Mouse (Mus musculus): Measurements from ENCODE around the gene Cox17. TPM values are rescaled to one million over a fixed set of nuclear protein-coding genes. Genes with fewer than 3 reads are reported as not detected.
"Not testable (repeated sequence)": the region's sequence is repeated elsewhere in the genome, so short reads cannot be mapped to it uniquely, and the experiment has no call there.

The Cox17 gene
- polyA plus RNA-seq, 1 experiment from 2014 or later, result 88.1 TPM

DNA sequence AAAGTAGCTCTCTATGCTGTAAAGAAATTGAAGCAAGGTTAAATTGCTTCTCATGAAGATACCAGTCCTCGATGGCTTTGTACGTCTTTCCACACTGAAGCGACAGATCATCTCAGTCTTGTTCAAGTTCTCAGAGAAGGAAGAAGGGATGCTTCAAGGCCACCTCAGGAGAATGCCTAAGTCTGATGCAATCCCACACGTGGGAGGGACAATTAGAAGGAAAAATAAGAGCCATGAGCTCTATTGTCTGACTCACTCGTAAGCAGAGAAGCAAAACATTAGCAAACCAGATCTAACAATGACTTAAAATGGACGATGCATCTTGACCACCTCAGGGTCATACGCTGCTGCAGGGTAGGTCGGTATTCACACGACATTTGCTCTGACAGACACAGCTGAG is 28.3 kb upstream of the Cox17 start:
- ATAC-seq (ENCODE audit: low FRiP score, low TSS enrichment) (no peak), DNase-seq (no peak)
- H3K4me1 ChIP-seq (ENCODE audit: control insufficient read depth, insufficient read depth, low read length), result no peaks in the 10 kb centered on the region
- H3K4me2 ChIP-seq (ENCODE audit: low read length), result no peak overlapping the region
- no peaks in the 10 kb centered on the region for H3K9me3 ChIP-seq (ENCODE audit: control insufficient read depth, low read length)
- no peak overlapping the region for H3K9ac ChIP-seq (replicated peaks; ENCODE audit: low read length)
- no peaks in the 10 kb centered on the region for H3K27me3 ChIP-seq (ENCODE audit: control insufficient read depth, insufficient read depth, low read length)
- no peak overlapping the region for H3K27ac ChIP-seq (replicated peaks; ENCODE audit: low read depth, low read length)
- H3K4me3 ChIP-seq (replicated peaks; ENCODE audit: low read depth, low read length), result no peak overlapping the region
- 85% methylated on average over 9 of the region's 9 CpGs for WGBS
- H3K36me3 ChIP-seq (ENCODE audit: control insufficient read depth, insufficient read depth, low read length), result no peaks in the 10 kb centered on the region

DNA sequence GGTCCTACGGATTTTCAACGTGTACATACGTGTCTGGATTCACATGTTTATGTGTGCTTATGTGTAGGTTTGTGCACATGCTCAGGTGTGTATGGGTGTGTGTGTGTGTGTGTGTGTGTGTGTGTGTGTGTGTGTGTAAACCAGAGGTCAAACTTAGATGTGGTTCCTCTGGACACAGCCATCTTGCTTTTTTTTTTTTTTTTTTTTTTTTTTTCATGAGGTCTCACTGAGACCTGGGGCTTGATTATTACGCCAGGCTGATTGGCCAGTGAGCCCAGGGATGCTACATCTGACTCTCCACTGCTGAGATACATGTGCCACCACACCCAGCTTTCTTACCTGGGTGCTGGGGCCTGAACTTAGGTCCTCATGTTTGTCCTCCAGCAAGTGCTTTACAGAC is 27.7 kb upstream of the Cox17 start:
- ATAC-seq (ENCODE audit: low FRiP score, low TSS enrichment), result no peak
- H3K9ac ChIP-seq (replicated peaks; ENCODE audit: low read length), result no peak overlapping the region
- no peak overlapping the region for H3K4me3 ChIP-seq (replicated peaks; ENCODE audit: low read depth, low read length)
- no peaks in the 10 kb centered on the region for H3K36me3 ChIP-seq (ENCODE audit: control insufficient read depth, insufficient read depth, low read length)
- H3K27ac ChIP-seq (replicated peaks; ENCODE audit: low read depth, low read length), result no peak overlapping the region
- DNase-seq, result no peak
- no peak overlapping the region for H3K4me2 ChIP-seq (ENCODE audit: low read length)
- H3K4me1 ChIP-seq (ENCODE audit: control insufficient read depth, insufficient read depth, low read length), result no peaks in the 10 kb centered on the region
- WGBS, result 92% methylated on average over 4 of the region's 4 CpGs
- H3K27me3 ChIP-seq (ENCODE audit: control insufficient read depth, insufficient read depth, low read length), result no peaks in the 10 kb centered on the region
- H3K9me3 ChIP-seq (ENCODE audit: control insufficient read depth, low read length), result no peaks in the 10 kb centered on the region

DNA sequence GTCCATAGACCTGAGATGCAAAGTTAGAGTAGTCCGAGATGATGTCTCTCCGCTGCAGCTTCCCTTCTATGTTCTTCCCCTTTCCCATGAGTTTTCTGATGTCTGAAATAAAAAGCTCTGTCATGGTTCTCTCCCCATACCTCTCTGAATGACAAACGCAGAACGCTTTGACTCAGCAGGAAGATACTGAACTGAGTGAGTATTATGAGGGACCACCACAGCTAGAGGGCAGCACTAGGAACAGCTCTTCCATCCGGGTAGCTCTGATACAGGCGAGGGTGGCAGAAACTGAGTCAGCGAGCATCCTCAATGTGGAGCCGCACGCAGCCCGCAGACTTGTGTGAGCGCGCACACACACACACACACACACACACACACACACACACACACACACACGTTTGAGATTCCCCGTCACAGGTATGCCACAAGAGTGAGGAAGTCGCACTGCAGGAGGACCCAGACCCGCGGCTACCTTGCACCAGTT is 25.3 kb upstream of the Cox17 start:
- Histone ChIP-seq H3K36me3 (ENCODE audit: control insufficient read depth, insufficient read depth, low read length) (no peaks in the 10 kb centered on the region), H3K27ac (replicated peaks; ENCODE audit: low read depth, low read length) (no peak overlapping the region), H3K4me2 (ENCODE audit: low read length) (peak overlapping the region; percentile 48), H3K4me3 (replicated peaks; ENCODE audit: low read depth, low read length) (0 out of 2 replicates have a peak overlapping the region, but pooled peaks have one; percentile 12), H3K9me3 (ENCODE audit: control insufficient read depth, low read length) (no peaks in the 10 kb centered on the region), H3K27me3 (ENCODE audit: control insufficient read depth, insufficient read depth, low read length) (no peaks in the 10 kb centered on the region), H3K9ac (replicated peaks; ENCODE audit: low read length) (no peak overlapping the region), H3K4me1 (ENCODE audit: control insufficient read depth, insufficient read depth, low read length) (no peaks in the 10 kb centered on the region)
- 32% methylated on average over 17 of the region's 17 CpGs for WGBS
- ATAC-seq (ENCODE audit: low FRiP score, low TSS enrichment), result peak; percentile 66
- DNase-seq, result peak; percentile 85

DNA sequence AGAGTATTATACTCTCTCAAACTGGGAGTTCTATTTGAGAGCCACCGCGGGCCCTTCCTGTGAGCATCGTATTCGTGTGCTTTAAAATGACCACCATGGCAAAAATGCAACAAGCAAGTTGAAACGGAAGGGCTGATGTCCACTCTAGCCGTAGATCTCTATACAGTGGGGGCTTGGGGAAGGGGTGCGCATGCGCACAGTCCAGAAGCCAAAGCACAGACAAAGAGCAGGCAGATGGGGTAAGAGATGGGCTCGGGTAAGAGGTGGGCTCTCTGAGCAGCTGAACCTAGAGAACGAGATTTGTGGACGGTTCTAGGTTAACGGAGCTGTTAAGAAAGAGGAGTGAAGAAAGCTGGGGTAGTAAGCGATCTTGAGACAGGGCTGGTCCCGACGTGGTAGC is 22.5 kb upstream of the Cox17 start:
- DNase-seq (no peak), ATAC-seq (ENCODE audit: low FRiP score, low TSS enrichment) (no peak)
- no peaks in the 10 kb centered on the region for H3K27me3 ChIP-seq (ENCODE audit: control insufficient read depth, insufficient read depth, low read length)
- no peak overlapping the region for H3K4me2 ChIP-seq (ENCODE audit: low read length)
- no peak overlapping the region for H3K27ac ChIP-seq (replicated peaks; ENCODE audit: low read depth, low read length)
- H3K4me3 ChIP-seq (replicated peaks; ENCODE audit: low read depth, low read length), result no peak overlapping the region
- H3K9ac ChIP-seq (replicated peaks; ENCODE audit: low read length), result no peak overlapping the region
- WGBS, result 93% methylated on average over 15 of the region's 15 CpGs
- H3K9me3 ChIP-seq (ENCODE audit: control insufficient read depth, low read length), result no peaks in the 10 kb centered on the region
- H3K4me1 ChIP-seq (ENCODE audit: control insufficient read depth, insufficient read depth, low read length), result no peaks in the 10 kb centered on the region
- no peaks in the 10 kb centered on the region for H3K36me3 ChIP-seq (ENCODE audit: control insufficient read depth, insufficient read depth, low read length)

DNA sequence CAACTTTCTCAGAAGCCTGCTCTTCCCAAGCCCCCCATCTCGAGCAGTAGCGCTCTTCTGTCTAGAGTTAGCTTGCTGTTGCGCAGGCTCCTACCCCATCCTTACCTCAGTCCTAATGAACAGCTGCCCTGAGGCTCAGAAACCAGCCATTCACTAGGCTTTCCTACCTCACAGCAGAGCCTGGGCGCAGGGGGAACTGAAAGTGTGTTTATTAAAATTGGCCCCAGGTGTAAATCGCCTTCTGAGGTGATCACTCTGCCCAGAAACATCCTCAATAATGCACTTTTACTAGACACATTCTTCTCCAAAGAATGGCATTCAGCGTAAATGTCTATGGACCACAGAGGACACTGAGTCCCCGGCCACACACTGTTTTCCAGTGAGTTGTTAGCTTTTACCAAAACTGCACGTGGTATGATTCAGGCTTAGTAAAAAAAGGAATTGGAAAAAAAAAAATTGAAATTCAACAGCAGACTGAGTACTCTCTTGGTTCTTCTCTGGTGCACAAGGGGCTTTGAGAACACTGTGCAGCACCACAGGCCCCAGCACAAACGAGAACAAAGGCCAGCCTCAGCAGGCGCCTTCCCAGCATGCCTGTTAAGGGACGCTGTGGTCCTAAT is 19.9 kb upstream of the Cox17 start:
- Histone ChIP-seq H3K9me3 (ENCODE audit: control insufficient read depth, low read length) (no peaks in the 10 kb centered on the region), H3K4me3 (replicated peaks; ENCODE audit: low read depth, low read length) (no peak overlapping the region)

DNA sequence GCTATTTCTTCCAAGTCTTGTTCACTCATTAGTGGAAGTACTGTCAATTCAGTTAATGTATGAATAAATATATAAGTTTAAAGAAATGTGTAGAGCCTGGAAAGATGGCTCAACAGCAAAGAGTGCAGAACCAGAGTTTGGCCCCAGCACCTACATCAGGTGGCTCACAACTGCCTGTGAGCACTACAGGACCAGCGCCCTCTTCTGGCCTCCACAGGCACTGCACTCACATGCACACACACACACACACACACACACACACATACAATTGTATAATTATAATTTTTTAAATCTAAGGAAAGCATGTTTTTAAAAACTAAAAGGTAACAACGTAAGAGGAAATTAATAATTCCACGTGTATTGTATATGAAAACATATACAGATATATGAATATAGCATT is 17.5 kb upstream of the Cox17 start:
- Histone ChIP-seq H3K4me2 (ENCODE audit: low read length) (no peak overlapping the region), H3K27ac (replicated peaks; ENCODE audit: low read depth, low read length) (no peak overlapping the region), H3K9ac (replicated peaks; ENCODE audit: low read length) (no peak overlapping the region), H3K4me1 (ENCODE audit: control insufficient read depth, insufficient read depth, low read length) (no peaks in the 10 kb centered on the region), H3K36me3 (ENCODE audit: control insufficient read depth, insufficient read depth, low read length) (no peaks in the 10 kb centered on the region), H3K9me3 (ENCODE audit: control insufficient read depth, low read length) (no peaks in the 10 kb centered on the region), H3K27me3 (ENCODE audit: control insufficient read depth, insufficient read depth, low read length) (no peaks in the 10 kb centered on the region), H3K4me3 (replicated peaks; ENCODE audit: low read depth, low read length) (no peak overlapping the region)
- WGBS, result 83% methylated on average over 3 of the region's 3 CpGs
- DNase-seq (no peak), ATAC-seq (ENCODE audit: low FRiP score, low TSS enrichment) (no peak)

More for the DNA sequence above, 19.9 kb upstream of the Cox17 start:
- no peak overlapping the region for H3K27ac ChIP-seq (replicated peaks; ENCODE audit: low read depth, low read length)
- no peak overlapping the region for H3K4me2 ChIP-seq (ENCODE audit: low read length)
- ATAC-seq (ENCODE audit: low FRiP score, low TSS enrichment) (no peak), DNase-seq (no peak)
- no peaks in the 10 kb centered on the region for H3K4me1 ChIP-seq (ENCODE audit: control insufficient read depth, insufficient read depth, low read length)
- no peak overlapping the region for H3K9ac ChIP-seq (replicated peaks; ENCODE audit: low read length)
- no peaks in the 10 kb centered on the region for H3K27me3 ChIP-seq (ENCODE audit: control insufficient read depth, insufficient read depth, low read length)
- H3K36me3 ChIP-seq (ENCODE audit: control insufficient read depth, insufficient read depth, low read length), result no peaks in the 10 kb centered on the region
- WGBS, result 77% methylated on average over 11 of the region's 11 CpGs

DNA sequence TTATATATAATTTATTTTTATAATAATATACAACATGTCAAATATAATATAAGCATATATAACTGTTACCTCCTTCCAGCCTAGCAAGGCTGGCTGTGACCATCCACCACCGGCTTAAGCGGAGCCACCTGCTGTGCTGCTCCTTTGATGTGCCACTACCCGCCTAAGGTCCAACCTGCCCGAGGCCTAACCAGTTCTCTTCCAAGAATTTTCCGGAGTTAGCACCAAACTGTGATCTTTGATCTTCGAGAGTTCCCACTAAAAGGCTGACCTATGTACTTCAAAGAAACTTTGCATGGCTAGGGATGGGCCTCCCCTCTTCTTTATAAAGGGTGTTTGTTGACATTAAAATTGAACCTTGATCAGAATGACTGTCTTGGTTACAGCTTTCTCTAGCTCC is 12.4 kb upstream of the Cox17 start:
- no peaks in the 10 kb centered on the region for H3K36me3 ChIP-seq (ENCODE audit: control insufficient read depth, insufficient read depth, low read length)
- H3K27me3 ChIP-seq (ENCODE audit: control insufficient read depth, insufficient read depth, low read length), result no peaks in the 10 kb centered on the region
- H3K9me3 ChIP-seq (ENCODE audit: control insufficient read depth, low read length), result no peaks in the 10 kb centered on the region
- no peak overlapping the region for H3K4me3 ChIP-seq (replicated peaks; ENCODE audit: low read depth, low read length)
- 37% methylated on average over 6 of the region's 6 CpGs for WGBS
- no peak for DNase-seq
- H3K27ac ChIP-seq (replicated peaks; ENCODE audit: low read depth, low read length), result no peak overlapping the region
- no peak for ATAC-seq (ENCODE audit: low FRiP score, low TSS enrichment)
- H3K4me2 ChIP-seq (ENCODE audit: low read length), result no peak overlapping the region
- H3K9ac ChIP-seq (replicated peaks; ENCODE audit: low read length), result no peak overlapping the region
- no peaks in the 10 kb centered on the region for H3K4me1 ChIP-seq (ENCODE audit: control insufficient read depth, insufficient read depth, low read length)

DNA sequence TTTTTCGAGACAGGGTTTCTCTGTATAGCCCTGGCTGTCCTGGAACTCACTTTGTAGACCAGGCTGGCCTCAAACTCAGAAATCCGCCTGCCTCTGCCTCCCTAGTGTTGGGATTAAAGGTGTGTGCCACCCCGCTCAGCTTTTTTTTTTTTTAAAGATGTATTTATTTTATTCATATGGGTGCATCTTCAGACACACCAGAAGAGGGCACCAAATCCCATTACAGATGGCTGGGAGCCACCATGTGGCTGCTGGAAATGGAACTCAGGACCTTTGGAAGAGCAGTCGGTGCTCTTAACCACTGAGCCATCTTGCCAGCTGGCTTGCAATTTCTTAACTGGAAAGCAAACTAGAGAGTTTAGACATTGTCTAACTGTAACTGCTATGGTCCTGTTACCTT is 8.7 kb upstream of the Cox17 start:
- H3K4me2 ChIP-seq (ENCODE audit: low read length); H3K4me3 ChIP-seq (replicated peaks; ENCODE audit: low read depth, low read length); H3K27ac ChIP-seq (replicated peaks; ENCODE audit: low read depth, low read length); DNase-seq; H3K4me1 ChIP-seq (ENCODE audit: control insufficient read depth, insufficient read depth, low read length); H3K9ac ChIP-seq (replicated peaks; ENCODE audit: low read length); H3K9me3 ChIP-seq (ENCODE audit: control insufficient read depth, low read length); H3K27me3 ChIP-seq (ENCODE audit: control insufficient read depth, insufficient read depth, low read length); H3K36me3 ChIP-seq (ENCODE audit: control insufficient read depth, insufficient read depth, low read length); ATAC-seq (ENCODE audit: low FRiP score, low TSS enrichment): not testable (repeated sequence)
- WGBS, result 91% methylated on average over 4 of the region's 4 CpGs

All from midbrain, embryonic 14.5 days (tissue).